Mouse (Mus musculus): ENCODE data around the gene Cramp1l. TPM values are rescaled to one million over a fixed set of nuclear protein-coding genes. Genes with fewer than 3 reads are reported as not detected.

Cramp1l gene
- polyA plus RNA-seq, 1 experiment, result 11.9 TPM

DNA sequence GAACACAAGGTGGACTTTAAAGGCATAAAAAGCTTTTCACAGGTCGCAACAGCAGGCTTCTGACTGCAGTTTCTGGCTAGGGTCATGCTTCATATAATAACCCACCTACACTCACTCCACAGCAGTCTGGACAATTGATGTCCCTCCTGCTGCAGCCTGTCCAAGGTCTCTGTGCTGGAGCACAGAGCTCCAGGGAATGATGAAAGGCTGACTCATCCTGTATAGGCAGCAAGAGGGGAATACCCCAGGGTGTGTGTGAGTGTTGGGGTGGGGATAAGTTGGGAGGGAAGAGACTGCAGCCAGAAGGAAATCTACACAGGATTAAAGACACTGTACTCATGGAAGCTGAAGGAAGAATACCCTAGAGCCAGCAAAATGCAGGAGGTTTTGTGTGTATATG, 86.1 kb downstream of the Cramp1l start:
- H3K4me3 ChIP-seq (ENCODE audit: insufficient read depth, low read depth, low read length), result no peak overlapping the region
- H3K27ac ChIP-seq (ENCODE audit: insufficient read depth, low read depth, low read length), result no peak overlapping the region
- peaks cover 3% of the 10 kb centered on the region for H3K36me3 ChIP-seq (ENCODE audit: control insufficient read depth, insufficient read depth, low read length)
- H3K4me1 ChIP-seq (ENCODE audit: control insufficient read depth, insufficient read depth, low read length), result peaks cover 8% of the 10 kb centered on the region; the same call in 1 of the 2 replicates
- no peak for TF ChIP-seq POLR2A (IDR thresholded peaks at IDR 0.05; ENCODE audit: low read depth, low read length)
- TF ChIP-seq CTCF (conservative IDR thresholded peaks at IDR 0.05; ENCODE audit: insufficient read depth, insufficient read length, low read depth, low read length), result no peak
- WGBS, result 57% methylated on average over 1 of the region's 1 CpGs
- no peaks in the 10 kb centered on the region for H3K27me3 ChIP-seq (replicated peaks; ENCODE audit: control insufficient read depth, insufficient read depth, low read length)
- DNase-seq, result no peak

DNA sequence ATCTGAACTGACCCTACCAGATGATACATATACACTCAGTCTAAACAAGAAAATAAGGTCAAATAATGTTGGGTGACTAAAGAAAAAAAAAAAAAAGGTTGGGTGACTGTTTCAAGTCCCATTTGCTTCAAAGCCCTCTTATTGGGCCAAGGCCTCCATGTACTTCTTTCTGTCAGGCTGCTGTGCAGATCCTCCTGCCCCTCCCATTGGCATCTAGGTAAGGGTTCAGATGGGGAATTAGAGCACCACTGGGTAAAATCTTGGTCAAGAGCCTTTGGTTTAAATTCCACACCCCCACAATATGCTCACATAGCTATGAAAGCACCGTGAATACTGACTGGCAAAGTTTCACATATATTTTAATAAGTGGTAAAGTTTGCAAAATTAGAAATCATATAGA, 92.3 kb downstream of the Cramp1l start:
- TF ChIP-seq POLR2A (IDR thresholded peaks at IDR 0.05; ENCODE audit: low read depth, low read length) (no peak), CTCF (conservative IDR thresholded peaks at IDR 0.05; ENCODE audit: insufficient read depth, insufficient read length, low read depth, low read length) (no peak)
- WGBS, result 89% methylated on average over 1 of the region's 1 CpGs
- no peak for DNase-seq
- Histone ChIP-seq H3K4me1 (ENCODE audit: control insufficient read depth, insufficient read depth, low read length) (no peaks in the 10 kb centered on the region), H3K27me3 (replicated peaks; ENCODE audit: control insufficient read depth, insufficient read depth, low read length) (no peaks in the 10 kb centered on the region), H3K36me3 (ENCODE audit: control insufficient read depth, insufficient read depth, low read length) (peaks cover 3% of the 10 kb centered on the region), H3K27ac (ENCODE audit: insufficient read depth, low read depth, low read length) (no peak overlapping the region), H3K4me3 (ENCODE audit: insufficient read depth, low read depth, low read length) (no peak overlapping the region)

DNA sequence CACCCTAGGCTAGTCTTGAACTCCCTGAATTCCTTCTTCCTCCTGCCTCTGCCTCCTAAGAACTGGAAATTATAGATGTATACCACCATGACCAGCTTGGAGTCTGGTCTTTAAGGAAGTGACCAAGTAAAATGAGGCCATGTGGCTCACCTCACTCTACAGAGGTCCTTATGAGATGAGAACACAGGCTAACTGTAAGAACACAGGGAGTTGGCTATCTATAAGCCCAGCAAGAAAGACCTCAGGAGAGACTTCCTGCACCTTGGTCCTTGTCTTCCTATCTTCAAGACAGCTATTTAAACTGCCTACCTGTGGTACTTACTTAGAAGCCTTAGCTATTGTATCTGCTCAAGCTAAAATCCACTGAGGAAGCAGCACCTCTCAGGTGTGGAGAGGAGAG, 101.6 kb downstream of the Cramp1l start:
- Histone ChIP-seq H3K27me3 (replicated peaks; ENCODE audit: control insufficient read depth, insufficient read depth, low read length) (no peaks in the 10 kb centered on the region), H3K4me1 (ENCODE audit: control insufficient read depth, insufficient read depth, low read length) (no peaks in the 10 kb centered on the region), H3K4me3 (ENCODE audit: insufficient read depth, low read depth, low read length) (no peak overlapping the region), H3K27ac (ENCODE audit: insufficient read depth, low read depth, low read length) (no peak overlapping the region), H3K36me3 (ENCODE audit: control insufficient read depth, insufficient read depth, low read length) (no peaks in the 10 kb centered on the region; the same call in none of the 2 replicates)
- DNase-seq, result no peak
- no peak for TF ChIP-seq POLR2A (IDR thresholded peaks at IDR 0.05; ENCODE audit: low read depth, low read length)
- no peak for TF ChIP-seq CTCF (conservative IDR thresholded peaks at IDR 0.05; ENCODE audit: insufficient read depth, insufficient read length, low read depth, low read length)

Other genes with a start within 250 kb of the Cramp1l start
- gene Meiob, start 211.5 kb downstream of the Cramp1l start, polyA plus RNA-seq (2012; rRNA removed), result not detected in 2 replicates
- 636 and 727 TPM in 2 replicates for gene Hagh, start 175.6 kb downstream of the Cramp1l start, polyA plus RNA-seq (2012; rRNA removed)
- gene Fahd1, start 165.4 kb downstream of the Cramp1l start, polyA plus RNA-seq (2012; rRNA removed), result 103 and 123 TPM in 2 replicates
- gene Igfals, start 149.8 kb downstream of the Cramp1l start, polyA plus RNA-seq (2012; rRNA removed), result 50.6 and 77.3 TPM in 2 replicates
- gene Nubp2, start 129.4 kb downstream of the Cramp1l start, polyA plus RNA-seq (2012; rRNA removed), result 37.2 and 38.4 TPM in 2 replicates
- gene Spsb3, start 129.1 kb downstream of the Cramp1l start, polyA plus RNA-seq (2012; rRNA removed), result 55.5 and 69.0 TPM in 2 replicates
- 32.2 and 40.7 TPM in 2 replicates for gene Eme2, start 120.7 kb downstream of the Cramp1l start, polyA plus RNA-seq (2012; rRNA removed)
- gene Mrps34, start 120.7 kb downstream of the Cramp1l start, polyA plus RNA-seq (2012; rRNA removed), result 162 and 199 TPM in 2 replicates
- gene Nme3, start 119.3 kb downstream of the Cramp1l start, polyA plus RNA-seq (2012; rRNA removed), result 112 and 115 TPM in 2 replicates
- 58.1 and 69.1 TPM in 2 replicates for gene Mapk8ip3, start 78.8 kb downstream of the Cramp1l start, polyA plus RNA-seq (2012; rRNA removed)
- gene Jpt2, start 55.1 kb downstream of the Cramp1l start, polyA plus RNA-seq (2012; rRNA removed), result 23.8 and 31.0 TPM in 2 replicates
- 10.1 and 10.6 TPM in 2 replicates for gene Ift140, start 297 bp upstream of the Cramp1l start, polyA plus RNA-seq (2012; rRNA removed)
- 93.4 and 100 TPM in 2 replicates for gene Tmem204, start 67.8 kb upstream of the Cramp1l start, polyA plus RNA-seq (2012; rRNA removed)
- gene Telo2, start 100.2 kb upstream of the Cramp1l start, polyA plus RNA-seq (2012; rRNA removed), result 11.6 and 13.3 TPM in 2 replicates
- gene Ptx4, start 105.0 kb upstream of the Cramp1l start, polyA plus RNA-seq (2012; rRNA removed), result not detected in 2 replicates
- 42.6 and 51.3 TPM in 2 replicates for gene Clcn7, start 117.6 kb upstream of the Cramp1l start, polyA plus RNA-seq (2012; rRNA removed)
- 0.04 and 0.05 TPM in 2 replicates for gene Ccdc154, start 146.7 kb upstream of the Cramp1l start, polyA plus RNA-seq (2012; rRNA removed)
- gene Gm38655, start 159.7 kb upstream of the Cramp1l start, polyA plus RNA-seq (2012; rRNA removed), result 0.11 TPM in 1 of 2 replicates, not detected in the other
- gene BC003965, start 168.8 kb upstream of the Cramp1l start, polyA plus RNA-seq (2012; rRNA removed), result 10.8 and 12.2 TPM in 2 replicates
- gene Unkl, start 172.6 kb upstream of the Cramp1l start, polyA plus RNA-seq (2012; rRNA removed), result 38.3 and 44.1 TPM in 2 replicates
- gene Gnptg, start 224.3 kb upstream of the Cramp1l start, polyA plus RNA-seq (2012; rRNA removed), result 121 and 123 TPM in 2 replicates
- gene Tsr3, start 224.4 kb upstream of the Cramp1l start, polyA plus RNA-seq (2012; rRNA removed), result 20.0 and 21.6 TPM in 2 replicates
- gene Baiap3, start 240.6 kb upstream of the Cramp1l start, polyA plus RNA-seq (2012; rRNA removed), result 5.6 and 6.9 TPM in 2 replicates